Mouse (Mus musculus) cortical plate, adult 2 months (tissue): ENCODE results near the gene N4bp2.

ENCODE experiments used
- CTCF ChIP-seq: fragments of 200-500 bp; IDR thresholded peaks from 2 replicates; pipeline ENCODE4 v1.5.1; 2011; ENCODE audit warnings: mild to moderate bottlenecking, control low read depth, low read length; ENCODE audit not compliant: insufficient read depth; ENCODE audit errors: extremely low read depth
- POLR2A ChIP-seq: fragments of 200-500 bp; IDR thresholded peaks from 2 replicates; pipeline ENCODE4 v1.6.1; 2011; ENCODE audit warnings: mild to moderate bottlenecking, low read length, control low read depth; ENCODE audit not compliant: insufficient read depth; ENCODE audit errors: extremely low read depth

- TF ChIP-seq CTCF: no peak
- TF ChIP-seq POLR2A: no peak
Observed at GRCm38 (mm10) chr5:65871276-65871875, 108.1 kb downstream of the N4bp2 start.
